ENCODE assay signal across 14 mouse cellular contexts in genomic region chr4:126983321-126983720, GRCm38 (mm10).
"Had no signal": no experiment of that assay in that cellular context is flagged by ENCODE, and none has a peak within 500 bp of the region (broad histone marks: within the 10 kb centered on the region; RNA-seq: fewer than 3 reads in every experiment).

No protein-coding gene starts in this region.

- H3K27me3 ChIP-seq: liver, embryonic 13.5 days; lung, embryonic 15.5 days; midbrain, embryonic 12.5 days; neural tube, embryonic 13.5 days had no signal

- DNase-seq: kidney, postnatal 25 days; liver, embryonic 13.5 days; liver, postnatal 0 days; lung, postnatal 14 days; retina, postnatal 1 day; right cerebral cortex, postnatal 14 days; thymus, adult 18-20 months; thymus, postnatal 14 days had no signal

- H3K9ac ChIP-seq: liver, embryonic 13.5 days; liver, postnatal 0 days; lung, embryonic 15.5 days; midbrain, embryonic 12.5 days; neural tube, embryonic 13.5 days had no signal

- ATAC-seq: liver, postnatal 0 days; midbrain, embryonic 16.5 days had no signal

- H3K4me3 ChIP-seq: left cerebral cortex, adult 2 months; limb, embryonic 10.5 days; liver, embryonic 13.5 days; lung, embryonic 15.5 days; midbrain, embryonic 12.5 days; neural tube, embryonic 13.5 days had no signal

- H3K9me3 ChIP-seq: limb, embryonic 10.5 days; liver, embryonic 13.5 days; lung, embryonic 15.5 days; midbrain, embryonic 12.5 days; neural tube, embryonic 13.5 days had no signal

- H3K27ac ChIP-seq: left cerebral cortex, adult 2 months; limb, embryonic 10.5 days; liver, embryonic 13.5 days; lung, embryonic 15.5 days; midbrain, embryonic 12.5 days; neural tube, embryonic 13.5 days had no signal

- H3K4me2 ChIP-seq: liver, embryonic 13.5 days; lung, embryonic 15.5 days; midbrain, embryonic 12.5 days; neural tube, embryonic 13.5 days had no signal

- H3K36me3 ChIP-seq: limb, embryonic 10.5 days; liver, embryonic 13.5 days; lung, embryonic 15.5 days; midbrain, embryonic 12.5 days; neural tube, embryonic 13.5 days had no signal

- H3K4me1 ChIP-seq: limb, embryonic 10.5 days; liver, embryonic 13.5 days; lung, embryonic 15.5 days; midbrain, embryonic 12.5 days; neural tube, embryonic 13.5 days had no signal
